Mouse (Mus musculus): ENCODE results near the gene Slc36a4. TPM values are rescaled to one million over a fixed set of nuclear protein-coding genes. Genes with fewer than 3 reads are reported as not detected.

Slc36a4 gene
- polyA plus RNA-seq, 1 experiment from 2014 or later: 21.7 TPM

Other genes starting within 250 kb of the Slc36a4 start
- 3.6 and 3.7 TPM in 2 replicates for gene Smco4, start 216.3 kb upstream of the Slc36a4 start, polyA plus RNA-seq (2014; fragmentation: Nextera tagmentation; extraction: Ambion mirVana)
- gene Deup1, start 81.8 kb upstream of the Slc36a4 start, polyA plus RNA-seq (2014; fragmentation: Nextera tagmentation; extraction: Ambion mirVana): 0.08 and 0.85 TPM in 2 replicates
- gene Mtnr1b, start 164.8 kb downstream of the Slc36a4 start, polyA plus RNA-seq (2014; fragmentation: Nextera tagmentation; extraction: Ambion mirVana): not detected in 2 replicates

Data from neural tube, embryonic 11.5 days (tissue).